Mouse (Mus musculus) heart, adult 2 months (tissue): Measurements from ENCODE around the gene Chit1. TPM values are rescaled to one million over a fixed set of nuclear protein-coding genes. Genes with fewer than 3 reads are reported as not detected.
A peak's percentile ranks its signal among the peaks of the same experiment; 100 is the strongest.

Source experiments
- DNase-seq, 2 experiments: peaks; one replicate each; pipeline ENCODE4 v3.0.0; 2021
- H3K27ac ChIP-seq: fragments of 200-600 bp; 2 replicates; pipeline ENCODE4 v1.8.1; 2022
- H3K27me3 ChIP-seq: fragments of 200-500 bp; 2 replicates; pipeline ENCODE4 v1.6.1; 2012; ENCODE audit warnings: mild to moderate bottlenecking, low read length, inconsistent platforms, mixed read lengths; ENCODE audit not compliant: control insufficient read depth, insufficient read depth
- H3K36me3 ChIP-seq: fragments of 200-500 bp; 2 replicates; pipeline ENCODE4 v1.6.1; 2012; ENCODE audit warnings: low read length, inconsistent platforms; ENCODE audit not compliant: control insufficient read depth, insufficient read depth
- H3K4me1 ChIP-seq: fragments of 200-500 bp; 2 replicates; pipeline ENCODE4 v1.6.1; 2011; ENCODE audit warnings: low read length; ENCODE audit not compliant: control insufficient read depth, insufficient read depth
- H3K4me3 ChIP-seq: fragments of 200-600 bp; 2 replicates; pipeline ENCODE4 v1.8.1; 2022
- H3K79me2 ChIP-seq: fragments of 200-500 bp; replicated peaks from 2 replicates; pipeline ENCODE4 v1.6.1; 2012; ENCODE audit warnings: mild to moderate bottlenecking, inconsistent platforms, low read length, moderate library complexity, mixed read lengths; ENCODE audit not compliant: control insufficient read depth, insufficient read depth
- H3K9ac ChIP-seq: fragments of 200-500 bp; 2 replicates; pipeline ENCODE4 v1.6.1; 2012; ENCODE audit warnings: low read depth, mild to moderate bottlenecking, control low read depth, inconsistent platforms, low read length, mixed read lengths
- CTCF ChIP-seq: fragments of 200-600 bp; IDR thresholded peaks from 2 replicates; pipeline ENCODE4 v1.8.1; 2022; ENCODE audit warnings: antibody characterized with exemption, mild to moderate bottlenecking, moderate library complexity
- EP300 ChIP-seq: fragments of 200-500 bp; IDR thresholded peaks from 2 replicates; pipeline ENCODE4 v1.6.1; 2011; ENCODE audit warnings: low read depth, low read length, control low read depth; ENCODE audit not compliant: insufficient read depth
- POLR2A ChIP-seq: fragments of 200-500 bp; IDR thresholded peaks from 2 replicates; pipeline ENCODE4 v1.6.1; 2011; ENCODE audit warnings: mild to moderate bottlenecking, low read depth, low read length, control low read depth; ENCODE audit not compliant: insufficient read depth
- WGBS: fragments of 180-500 bp; shearing (Covaris S2); methylation state at CpG from one replicate; pipeline ENCODE4 v1.1.7; 2018; 5-methylcytosine and 5-hydroxymethylcytosine counted together
- intact Hi-C: fragments of 180-260 bp; cut with DNase I; formaldehyde crosslinking; loops from one replicate; pipeline ENCODE4 v1.15.1; 2025
- polyA plus RNA-seq: library from polyadenylated mRNA; depleted of rRNA; stranded (reverse); fragments of >200 nt; gene quantifications from 2 replicates; pipeline ENCODE4 v1.2.3, GENCODE M21; 2012
- total RNA-seq, 2 experiments: library from RNA; stranded (reverse); gene quantifications; 2 replicates each; pipeline ENCODE4 v1.2.3; 2021

Gene Chit1
- total and polyA plus RNA-seq, 3 experiments, result 0.16 TPM; not detected in 2

- no peaks in the 10 kb centered on the region for H3K36me3 ChIP-seq
- intact Hi-C loops, result no loop called here
- TF ChIP-seq POLR2A (no peak), CTCF (no peak), EP300 (no peak)
- no peak overlapping the region for H3K27ac ChIP-seq
- WGBS, result 47% methylated on average over 4 of the region's 4 CpGs
- H3K79me2 ChIP-seq, result no peaks in the 10 kb centered on the region
- no peak overlapping the region for H3K4me3 ChIP-seq
- H3K9ac ChIP-seq, result no peak overlapping the region
- peak; percentile 23 to 29 for DNase-seq
- no peaks in the 10 kb centered on the region for H3K27me3 ChIP-seq
- H3K4me1 ChIP-seq, result peaks cover 2% of the 10 kb centered on the region
Measured at GRCm38 (mm10) chr1:134164454-134164853, 53.4 kb downstream of the Chit1 start.

- Histone ChIP-seq H3K4me1 (peaks cover 2% of the 10 kb centered on the region), H3K27ac (no peak overlapping the region), H3K79me2 (no peaks in the 10 kb centered on the region), H3K4me3 (no peak overlapping the region), H3K27me3 (no peaks in the 10 kb centered on the region), H3K36me3 (no peaks in the 10 kb centered on the region), H3K9ac (no peak overlapping the region)
- DNase-seq, result no peak
- intact Hi-C loops, result no loop called here
- no peak for TF ChIP-seq POLR2A
- no peak for TF ChIP-seq CTCF
- WGBS, result 98% methylated on average over 3 of the region's 3 CpGs
Measured at GRCm38 (mm10) chr1:134166547-134166946, 55.5 kb downstream of the Chit1 start.

- peak in 1 of 2 experiments; percentile 47 for DNase-seq
Measured at GRCm38 (mm10) chr1:134167416-134168305, 56.6 kb downstream of the Chit1 start.

GRCm38 (mm10) chr1:134168567-134168966 lies 57.5 kb downstream of the Chit1 start:
- Histone ChIP-seq H3K79me2 (no peaks in the 10 kb centered on the region), H3K4me1 (peaks cover 2% of the 10 kb centered on the region), H3K27ac (no peak overlapping the region), H3K36me3 (no peaks in the 10 kb centered on the region), H3K9ac (no peak overlapping the region), H3K27me3 (no peaks in the 10 kb centered on the region), H3K4me3 (no peak overlapping the region)
- 59% methylated on average over 3 of the region's 3 CpGs for WGBS
- DNase-seq, result no peak
- TF ChIP-seq EP300 (no peak), POLR2A (no peak), CTCF (no peak)
- intact Hi-C loops, result no loop called here

More at GRCm38 (mm10) chr1:134167416-134168305, 56.6 kb downstream of the Chit1 start:
- intact Hi-C loops, result no loop called here
- peaks cover 2% of the 10 kb centered on the region for H3K4me1 ChIP-seq
- H3K36me3 ChIP-seq, result no peaks in the 10 kb centered on the region
- H3K79me2 ChIP-seq, result no peaks in the 10 kb centered on the region
- H3K27ac ChIP-seq, result no peak overlapping the region; the same call in 1 of the 2 replicates
- WGBS, result 14% methylated on average over 14 of the region's 14 CpGs
- H3K27me3 ChIP-seq, result no peaks in the 10 kb centered on the region
- H3K9ac ChIP-seq, result no peak overlapping the region
- TF ChIP-seq POLR2A (no peak), CTCF (no peak), EP300 (no peak)
- H3K4me3 ChIP-seq, result no peak overlapping the region

GRCm38 (mm10) chr1:134168985-134169697 lies 58.1 kb downstream of the Chit1 start:
- WGBS, result 96% methylated on average over 8 of the region's 8 CpGs
- no peak overlapping the region for H3K9ac ChIP-seq
- H3K79me2 ChIP-seq, result no peaks in the 10 kb centered on the region
- no peaks in the 10 kb centered on the region for H3K27me3 ChIP-seq
- TF ChIP-seq EP300 (no peak), CTCF (no peak), POLR2A (no peak)
- no peak overlapping the region for H3K4me3 ChIP-seq
- DNase-seq, result no peak
- peaks cover 2% of the 10 kb centered on the region for H3K4me1 ChIP-seq
- intact Hi-C loops, result no loop called here
- no peaks in the 10 kb centered on the region for H3K36me3 ChIP-seq
- H3K27ac ChIP-seq, result no peak overlapping the region

- TF ChIP-seq CTCF (no peak), EP300 (no peak), POLR2A (no peak)
- Histone ChIP-seq H3K4me1 (peaks cover under 1% of the 10 kb centered on the region), H3K79me2 (no peaks in the 10 kb centered on the region), H3K9ac (no peak overlapping the region), H3K4me3 (no peak overlapping the region), H3K36me3 (no peaks in the 10 kb centered on the region), H3K27ac (no peak overlapping the region), H3K27me3 (no peaks in the 10 kb centered on the region)
- intact Hi-C loops, result no loop called here
- WGBS, result 70% methylated on average over 7 of the region's 7 CpGs
- no peak for DNase-seq
Measured at GRCm38 (mm10) chr1:134173081-134173480, 62.0 kb downstream of the Chit1 start.
